Mouse (Mus musculus): ENCODE measurements around the gene Adcy7. TPM values are rescaled to one million over a fixed set of nuclear protein-coding genes. Genes with fewer than 3 reads are reported as not detected.

Adcy7 gene
- polyA plus RNA-seq, 1 experiment from 2014 or later: 1.7 TPM

- H3K4me3 ChIP-seq (replicated peaks): no peak overlapping the region
- H3K9ac ChIP-seq (replicated peaks): no peak overlapping the region
- H3K4me2 ChIP-seq (replicated peaks): no peak overlapping the region
- no peaks in the 10 kb centered on the region for H3K36me3 ChIP-seq
- no peak for ATAC-seq
- H3K27me3 ChIP-seq: no peaks in the 10 kb centered on the region
- no peaks in the 10 kb centered on the region for H3K4me1 ChIP-seq (replicated peaks)
- H3K27ac ChIP-seq: no peak overlapping the region
- WGBS: 88% methylated on average over 11 of the region's 11 CpGs
- no peaks in the 10 kb centered on the region for H3K9me3 ChIP-seq
These were observed 19.1 kb downstream of the Adcy7 start for GRCm38 (mm10) chr8:88291305-88291690.

DNA sequence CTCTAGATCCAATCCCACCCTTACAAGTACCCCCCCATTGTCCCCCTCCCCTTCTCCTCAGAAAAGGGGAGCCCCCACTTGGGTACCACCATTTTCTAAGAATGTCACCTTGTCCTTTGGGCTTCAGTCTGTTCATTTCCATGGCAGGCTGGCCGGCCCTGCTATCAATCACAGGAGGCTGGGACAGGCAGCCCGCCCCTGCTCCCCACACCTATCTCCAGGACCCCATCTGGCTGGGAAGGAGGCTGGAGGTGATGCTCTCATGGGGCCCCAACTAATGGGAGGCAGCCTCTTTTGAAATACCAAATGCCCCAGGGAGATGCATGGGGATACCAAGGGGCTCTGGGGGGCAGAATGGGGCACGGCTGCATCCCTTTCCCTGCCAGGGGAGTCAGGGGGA, 20.7 kb downstream of the Adcy7 start:
- Histone ChIP-seq H3K36me3 (no peaks in the 10 kb centered on the region), H3K27ac (no peak overlapping the region), H3K4me1 (replicated peaks) (no peaks in the 10 kb centered on the region), H3K9me3 (no peaks in the 10 kb centered on the region), H3K4me3 (replicated peaks) (no peak overlapping the region), H3K27me3 (no peaks in the 10 kb centered on the region), H3K9ac (replicated peaks) (no peak overlapping the region), H3K4me2 (replicated peaks) (no peak overlapping the region)
- ATAC-seq: no peak
- WGBS: 96% methylated on average over 3 of the region's 3 CpGs

GRCm38 (mm10) chr8:88293590-88294356, 21.6 kb downstream of the Adcy7 start:
- Histone ChIP-seq H3K36me3 (no peaks in the 10 kb centered on the region), H3K4me1 (replicated peaks) (no peaks in the 10 kb centered on the region), H3K9me3 (no peaks in the 10 kb centered on the region), H3K27ac (no peak overlapping the region), H3K27me3 (no peaks in the 10 kb centered on the region), H3K4me3 (replicated peaks) (no peak overlapping the region), H3K4me2 (replicated peaks) (no peak overlapping the region), H3K9ac (replicated peaks) (no peak overlapping the region)
- WGBS: 88% methylated on average over 9 of the region's 9 CpGs
- no peak for ATAC-seq

GRCm38 (mm10) chr8:88294977-88295376, 22.8 kb downstream of the Adcy7 start:
- 87% methylated on average over 2 of the region's 2 CpGs for WGBS
- H3K27me3 ChIP-seq: no peaks in the 10 kb centered on the region
- no peaks in the 10 kb centered on the region for H3K4me1 ChIP-seq (replicated peaks)

GRCm38 (mm10) chr8:88297976-88298732, 26.0 kb downstream of the Adcy7 start:
- no peak overlapping the region for H3K27ac ChIP-seq
- H3K36me3 ChIP-seq: no peaks in the 10 kb centered on the region
- H3K9me3 ChIP-seq: no peaks in the 10 kb centered on the region
- H3K27me3 ChIP-seq: no peaks in the 10 kb centered on the region
- no peak overlapping the region for H3K9ac ChIP-seq (replicated peaks)
- no peak for ATAC-seq
- WGBS: 74% methylated on average over 12 of the region's 12 CpGs
- no peak overlapping the region for H3K4me3 ChIP-seq (replicated peaks)
- H3K4me1 ChIP-seq (replicated peaks): peaks cover 15% of the 10 kb centered on the region
- H3K4me2 ChIP-seq (replicated peaks): no peak overlapping the region

More at GRCm38 (mm10) chr8:88294977-88295376, 22.8 kb downstream of the Adcy7 start:
- H3K9ac ChIP-seq (replicated peaks): no peak overlapping the region
- no peak overlapping the region for H3K27ac ChIP-seq
- no peak overlapping the region for H3K4me2 ChIP-seq (replicated peaks)
- ATAC-seq: no peak
- H3K9me3 ChIP-seq: no peaks in the 10 kb centered on the region
- no peaks in the 10 kb centered on the region for H3K36me3 ChIP-seq
- no peak overlapping the region for H3K4me3 ChIP-seq (replicated peaks)

DNA sequence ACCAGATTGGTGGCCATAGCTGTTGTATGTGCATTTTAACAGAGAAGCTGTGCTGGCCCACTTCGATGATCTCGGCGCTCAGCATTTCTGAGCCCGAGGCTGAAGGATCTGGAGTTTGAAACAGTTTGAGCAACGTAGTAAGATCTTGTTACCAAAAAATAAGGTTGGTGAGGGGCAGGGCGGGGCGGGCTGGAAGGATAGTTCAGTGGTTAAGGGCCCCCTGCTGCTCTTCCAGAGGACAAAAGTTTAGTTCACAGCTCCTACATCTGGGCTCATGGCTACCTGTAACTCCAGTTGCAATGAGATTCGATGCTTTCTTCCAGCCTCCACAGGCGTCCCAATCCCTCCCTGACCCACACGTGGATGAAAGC, 26.5 kb downstream of the Adcy7 start:
- H3K4me2 ChIP-seq (replicated peaks): no peak overlapping the region
- no peak for ATAC-seq
- peaks cover 15% of the 10 kb centered on the region for H3K4me1 ChIP-seq (replicated peaks)
- H3K9ac ChIP-seq (replicated peaks): no peak overlapping the region
- 85% methylated on average over 10 of the region's 10 CpGs for WGBS
- no peaks in the 10 kb centered on the region for H3K27me3 ChIP-seq
- H3K36me3 ChIP-seq: no peaks in the 10 kb centered on the region
- no peak overlapping the region for H3K4me3 ChIP-seq (replicated peaks)
- no peak overlapping the region for H3K27ac ChIP-seq
- H3K9me3 ChIP-seq: no peaks in the 10 kb centered on the region

GRCm38 (mm10) chr8:88299907-88300603, 27.9 kb downstream of the Adcy7 start:
- 80% methylated on average over 10 of the region's 10 CpGs for whole genome bisulfite sequencing
- ATAC-seq: no peak
- Histone ChIP-seq H3K4me1 (replicated peaks) (peaks cover 15% of the 10 kb centered on the region), H3K27ac (no peak overlapping the region), H3K4me2 (replicated peaks) (no peak overlapping the region), H3K9me3 (no peaks in the 10 kb centered on the region), H3K4me3 (replicated peaks) (no peak overlapping the region), H3K36me3 (no peaks in the 10 kb centered on the region), H3K27me3 (no peaks in the 10 kb centered on the region), H3K9ac (replicated peaks) (no peak overlapping the region)

- Histone ChIP-seq H3K4me1 (replicated peaks) (peaks cover 15% of the 10 kb centered on the region), H3K9me3 (no peaks in the 10 kb centered on the region), H3K27ac (no peak overlapping the region), H3K4me2 (replicated peaks) (no peak overlapping the region), H3K4me3 (replicated peaks) (no peak overlapping the region), H3K27me3 (no peaks in the 10 kb centered on the region), H3K36me3 (no peaks in the 10 kb centered on the region), H3K9ac (replicated peaks) (no peak overlapping the region)
- ATAC-seq: peak; percentile 63
- WGBS: 57% methylated on average over 15 of the region's 15 CpGs
These were observed 29.6 kb downstream of the Adcy7 start for GRCm38 (mm10) chr8:88301589-88302437.

GRCm38 (mm10) chr8:88305814-88306213, 33.6 kb downstream of the Adcy7 start:
- Histone ChIP-seq H3K9ac (replicated peaks) (no peak overlapping the region), H3K27me3 (no peaks in the 10 kb centered on the region), H3K27ac (no peak overlapping the region), H3K4me3 (replicated peaks) (no peak overlapping the region), H3K36me3 (no peaks in the 10 kb centered on the region), H3K4me2 (replicated peaks) (no peak overlapping the region), H3K4me1 (replicated peaks) (peaks cover 15% of the 10 kb centered on the region), H3K9me3 (no peaks in the 10 kb centered on the region)
- no peak for ATAC-seq
- 93% methylated on average over 4 of the region's 4 CpGs for WGBS

DNA sequence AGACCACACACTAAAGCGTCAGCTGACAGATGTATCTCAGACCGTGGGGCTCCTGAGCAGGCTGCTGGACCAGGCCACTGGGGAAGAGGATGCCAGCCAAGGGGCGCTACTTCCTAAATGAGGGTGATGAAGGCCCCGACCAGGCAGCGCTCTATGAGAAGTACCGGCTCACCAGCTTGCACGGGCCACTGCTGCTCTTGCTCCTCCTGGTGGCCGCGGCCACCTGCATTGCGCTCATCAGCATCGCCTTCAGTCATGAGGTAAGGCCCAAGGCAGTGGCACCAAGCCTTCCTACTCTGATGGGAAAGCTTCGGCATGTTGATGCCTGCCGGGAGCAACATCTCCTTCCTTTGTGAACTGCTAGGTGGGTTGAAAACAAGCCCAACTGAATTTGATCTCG, 34.3 kb downstream of the Adcy7 start:
- no peak for ATAC-seq
- WGBS: 70% methylated on average over 14 of the region's 14 CpGs
- no peaks in the 10 kb centered on the region for H3K9me3 ChIP-seq
- no peak overlapping the region for H3K27ac ChIP-seq
- no peaks in the 10 kb centered on the region for H3K36me3 ChIP-seq
- H3K4me2 ChIP-seq (replicated peaks): no peak overlapping the region
- peaks cover 11% of the 10 kb centered on the region for H3K4me1 ChIP-seq (replicated peaks)
- no peak overlapping the region for H3K9ac ChIP-seq (replicated peaks)
- no peaks in the 10 kb centered on the region for H3K27me3 ChIP-seq
- no peak overlapping the region for H3K4me3 ChIP-seq (replicated peaks)

- no peak overlapping the region for H3K4me3 ChIP-seq (replicated peaks)
- H3K27me3 ChIP-seq: no peaks in the 10 kb centered on the region
- 84% methylated on average over 4 of the region's 4 CpGs for WGBS
- H3K9ac ChIP-seq (replicated peaks): no peak overlapping the region
- no peaks in the 10 kb centered on the region for H3K9me3 ChIP-seq
- H3K4me2 ChIP-seq (replicated peaks): no peak overlapping the region
- H3K4me1 ChIP-seq (replicated peaks): no peaks in the 10 kb centered on the region
- ATAC-seq: no peak
- no peaks in the 10 kb centered on the region for H3K36me3 ChIP-seq
- H3K27ac ChIP-seq: no peak overlapping the region
These were observed 35.5 kb downstream of the Adcy7 start for GRCm38 (mm10) chr8:88307736-88308135.

Measured in midbrain, embryonic 13.5 days (tissue).